Mouse (Mus musculus): Measurements from ENCODE around the gene Ocm. TPM values are rescaled to one million over a fixed set of nuclear protein-coding genes. Genes with fewer than 3 reads are reported as not detected.
"Not testable (repeated sequence)": the region's sequence is repeated elsewhere in the genome, so short reads cannot be mapped to it uniquely, and the experiment has no call there.

The Ocm gene
- polyA plus RNA-seq, 1 experiment from 2014 or later = not detected

DNA sequence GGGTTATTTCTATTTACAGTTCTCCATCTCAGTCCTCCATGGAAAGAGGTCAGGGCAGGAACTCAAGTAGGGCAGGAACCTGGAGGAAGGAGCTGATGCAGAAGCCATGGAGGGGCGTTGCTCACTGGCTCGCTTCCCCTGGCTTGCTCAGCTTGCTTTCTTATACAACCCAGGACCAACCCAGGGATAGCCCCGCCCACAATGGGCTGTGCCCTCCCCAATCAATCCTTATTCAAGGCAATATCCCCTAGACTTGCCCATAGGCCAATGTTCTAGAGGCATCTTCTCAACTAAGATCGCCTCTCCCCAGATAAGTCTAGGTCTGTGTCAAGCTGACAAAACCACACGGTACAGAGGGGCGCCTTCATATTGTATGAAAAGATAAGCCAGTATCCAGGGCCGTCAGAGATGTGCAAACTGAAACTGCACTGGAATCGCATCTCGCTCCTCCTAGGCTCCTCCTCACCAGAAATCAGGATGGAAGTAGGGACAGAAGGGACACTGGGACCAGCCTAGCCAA is 12.7 kb upstream of the Ocm start:
- H3K4me3 ChIP-seq = no peak overlapping the region
- H3K4me2 ChIP-seq (replicated peaks) = no peak overlapping the region
- no peaks in the 10 kb centered on the region for H3K4me1 ChIP-seq
- H3K36me3 ChIP-seq = no peaks in the 10 kb centered on the region
- H3K27me3 ChIP-seq = no peaks in the 10 kb centered on the region
- no peak overlapping the region for H3K27ac ChIP-seq
- WGBS = 84% methylated on average over 9 of the region's 9 CpGs
- ATAC-seq (ENCODE audit: low FRiP score, low read depth) = no peak
- peaks cover 4% of the 10 kb centered on the region; the same call in 1 of the 2 replicates for H3K9me3 ChIP-seq
- no peak overlapping the region for H3K9ac ChIP-seq

DNA sequence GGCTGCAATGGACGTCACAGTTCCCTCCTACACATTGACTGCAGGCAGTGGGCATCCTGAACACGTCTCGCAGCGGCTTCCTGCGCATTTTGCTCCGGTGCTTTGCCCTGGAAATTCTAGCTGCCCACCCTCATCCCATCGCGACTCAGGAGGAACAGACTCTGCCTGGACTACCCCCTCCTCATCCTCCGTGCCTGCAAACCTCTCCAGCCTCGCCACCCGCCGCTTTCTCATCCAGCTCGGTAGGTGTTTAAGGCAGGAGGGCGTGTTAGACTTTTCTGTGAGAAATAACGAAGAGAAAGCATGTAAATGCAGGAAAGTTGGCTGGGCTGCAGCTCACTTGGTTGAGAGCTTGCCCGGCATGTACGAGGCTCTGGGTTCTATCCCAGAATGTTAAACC is 10.5 kb upstream of the Ocm start:
- Histone ChIP-seq H3K9me3 (peaks cover 4% of the 10 kb centered on the region; the same call in 1 of the 2 replicates), H3K27me3 (no peaks in the 10 kb centered on the region), H3K9ac (no peak overlapping the region), H3K36me3 (no peaks in the 10 kb centered on the region), H3K4me2 (replicated peaks) (0 out of 2 replicates have a peak overlapping the region, but pooled peaks have one; percentile 34), H3K4me1 (no peaks in the 10 kb centered on the region), H3K27ac (no peak overlapping the region), H3K4me3 (no peak overlapping the region)
- ATAC-seq (ENCODE audit: low FRiP score, low read depth) = no peak
- WGBS = 56% methylated on average over 17 of the region's 17 CpGs

GRCm38 (mm10) chr5:144034567-144034966 is 8.1 kb upstream of the Ocm start:
- Histone ChIP-seq H3K9me3 (no peaks in the 10 kb centered on the region), H3K9ac (no peak overlapping the region), H3K36me3 (no peaks in the 10 kb centered on the region), H3K4me1 (no peaks in the 10 kb centered on the region), H3K4me3 (no peak overlapping the region), H3K4me2 (replicated peaks) (no peak overlapping the region), H3K27me3 (no peaks in the 10 kb centered on the region), H3K27ac (no peak overlapping the region)
- no peak for ATAC-seq (ENCODE audit: low FRiP score, low read depth)
- 82% methylated on average over 7 of the region's 7 CpGs for WGBS

DNA sequence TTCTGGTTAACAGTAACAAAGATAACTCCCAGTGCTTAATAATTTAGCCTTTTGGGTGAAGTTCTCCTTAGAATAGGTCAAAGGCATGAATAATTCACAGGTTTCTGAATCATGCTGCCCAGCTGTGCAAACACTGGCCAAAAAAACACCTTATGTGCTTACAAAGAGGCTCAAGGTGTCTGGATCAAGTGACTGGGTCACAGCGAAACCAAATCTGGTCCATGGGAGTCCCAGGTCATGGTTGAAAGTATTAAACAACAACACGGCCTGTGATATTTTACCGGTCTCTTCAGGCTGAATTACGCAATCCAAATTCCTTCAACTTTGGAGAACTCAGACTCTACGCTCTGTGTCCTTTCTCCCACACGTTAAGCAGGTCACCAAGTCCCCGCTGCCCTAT is 6.0 kb upstream of the Ocm start:
- 83% methylated on average over 7 of the region's 7 CpGs for WGBS
- H3K4me1 ChIP-seq = no peaks in the 10 kb centered on the region
- ATAC-seq (ENCODE audit: low FRiP score, low read depth) = no peak

GRCm38 (mm10) chr5:144015845-144016244 is 10.6 kb downstream of the Ocm start:
- Histone ChIP-seq H3K9ac (no peak overlapping the region), H3K4me2 (replicated peaks) (no peak overlapping the region), H3K36me3 (peaks cover 17% of the 10 kb centered on the region), H3K4me1 (peaks cover 4% of the 10 kb centered on the region; the same call in 1 of the 2 replicates), H3K9me3 (no peaks in the 10 kb centered on the region), H3K27ac (no peak overlapping the region), H3K27me3 (no peaks in the 10 kb centered on the region), H3K4me3 (no peak overlapping the region)
- ATAC-seq (ENCODE audit: low FRiP score, low read depth) = no peak
- WGBS = 86% methylated on average over 9 of the region's 9 CpGs

More for the DNA sequence above, 6.0 kb upstream of the Ocm start:
- Histone ChIP-seq H3K36me3 (no peaks in the 10 kb centered on the region), H3K4me2 (replicated peaks) (no peak overlapping the region), H3K4me3 (no peak overlapping the region), H3K9me3 (no peaks in the 10 kb centered on the region), H3K9ac (no peak overlapping the region), H3K27me3 (no peaks in the 10 kb centered on the region), H3K27ac (no peak overlapping the region)

DNA sequence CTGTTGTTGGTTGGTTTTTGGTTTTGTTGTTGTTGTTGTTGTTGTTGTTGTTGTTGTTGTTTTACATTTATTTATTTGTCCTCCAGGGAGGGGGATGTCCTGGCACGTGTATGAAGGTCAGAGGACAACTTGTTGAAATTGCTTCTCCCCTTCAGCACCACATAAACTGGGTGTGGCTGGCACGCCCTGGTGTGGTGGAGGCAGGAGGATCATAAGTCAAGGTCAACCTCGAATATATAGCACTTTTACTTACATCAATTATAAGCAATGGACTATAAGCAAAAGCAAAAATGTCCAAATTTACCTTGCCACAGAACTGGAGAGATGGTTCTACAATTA is 11.2 kb downstream of the Ocm start:
- H3K27ac ChIP-seq = no peak overlapping the region
- H3K36me3 ChIP-seq = peaks cover 23% of the 10 kb centered on the region
- no peaks in the 10 kb centered on the region for H3K27me3 ChIP-seq
- H3K4me2 ChIP-seq (replicated peaks) = peak overlapping the region; percentile 61
- H3K4me1 ChIP-seq = peaks cover 4% of the 10 kb centered on the region; the same call in 1 of the 2 replicates
- H3K9me3 ChIP-seq = no peaks in the 10 kb centered on the region
- H3K4me3 ChIP-seq = peak overlapping the region; percentile 94
- ATAC-seq (ENCODE audit: low FRiP score, low read depth) = no peak
- WGBS = 76% methylated on average over 3 of the region's 3 CpGs
- no peak overlapping the region for H3K9ac ChIP-seq

DNA sequence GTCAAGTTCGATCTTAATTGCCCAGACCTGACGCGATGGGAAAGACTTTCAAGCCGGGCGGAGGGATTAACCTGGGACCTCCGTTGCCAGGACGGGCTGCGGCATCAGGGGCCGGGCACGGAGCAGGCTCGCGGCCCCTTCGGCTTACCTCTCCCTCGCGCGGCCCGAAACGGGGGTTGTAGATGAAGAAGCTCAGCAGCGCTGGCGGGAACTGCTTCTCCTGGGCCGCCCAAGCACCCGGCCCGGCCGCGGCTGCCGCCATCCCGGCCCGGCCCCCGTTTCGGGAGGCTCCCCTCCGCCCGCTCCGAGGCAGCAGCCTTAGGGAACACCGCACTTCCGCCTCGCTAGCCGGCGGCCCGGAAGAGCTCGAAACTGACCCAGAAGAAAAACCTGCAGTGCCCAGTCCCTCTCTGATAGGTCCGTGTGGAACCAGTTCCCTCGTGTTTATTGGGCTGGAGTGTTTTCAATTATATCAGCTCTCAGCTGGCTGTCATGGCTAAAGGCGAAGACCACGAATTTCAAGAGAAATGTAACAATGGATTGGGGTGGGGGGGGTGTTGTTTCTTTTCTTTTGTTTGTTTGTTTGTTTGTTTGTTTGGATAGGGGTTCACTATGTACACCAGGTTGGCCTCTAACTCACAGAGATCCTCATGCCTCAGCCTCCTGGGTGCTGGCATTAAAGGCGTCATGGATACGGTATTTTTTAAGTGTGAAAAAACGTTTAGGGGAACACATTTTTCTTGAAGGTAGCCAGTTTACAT is 11.7 kb downstream of the Ocm start, which contains the start of gene Ccz1:
Gene Ccz1, minus strand, starts transcription at position 327 of the 761 bp plus-strand sequence.
- peak within 1 kb of the TSS; percentile 92 for H3K9ac ChIP-seq
- H3K9me3 ChIP-seq = no peaks in the 10 kb centered on the region
- no peaks in the 10 kb centered on the region for H3K27me3 ChIP-seq
- H3K27ac ChIP-seq = peak within 1 kb of the TSS; percentile 85
- ATAC-seq (ENCODE audit: low FRiP score, low read depth) = peak; percentile 98
- WGBS = 2% methylated on average over 47 of the region's 47 CpGs
- peaks cover 27% of the 10 kb centered on the region for H3K36me3 ChIP-seq
- H3K4me1 ChIP-seq = peaks cover 4% of the 10 kb centered on the region; the same call in 1 of the 2 replicates
- peak within 1 kb of the TSS; percentile 94 for H3K4me3 ChIP-seq
- peak within 1 kb of the TSS; percentile 61 for H3K4me2 ChIP-seq (replicated peaks)

DNA sequence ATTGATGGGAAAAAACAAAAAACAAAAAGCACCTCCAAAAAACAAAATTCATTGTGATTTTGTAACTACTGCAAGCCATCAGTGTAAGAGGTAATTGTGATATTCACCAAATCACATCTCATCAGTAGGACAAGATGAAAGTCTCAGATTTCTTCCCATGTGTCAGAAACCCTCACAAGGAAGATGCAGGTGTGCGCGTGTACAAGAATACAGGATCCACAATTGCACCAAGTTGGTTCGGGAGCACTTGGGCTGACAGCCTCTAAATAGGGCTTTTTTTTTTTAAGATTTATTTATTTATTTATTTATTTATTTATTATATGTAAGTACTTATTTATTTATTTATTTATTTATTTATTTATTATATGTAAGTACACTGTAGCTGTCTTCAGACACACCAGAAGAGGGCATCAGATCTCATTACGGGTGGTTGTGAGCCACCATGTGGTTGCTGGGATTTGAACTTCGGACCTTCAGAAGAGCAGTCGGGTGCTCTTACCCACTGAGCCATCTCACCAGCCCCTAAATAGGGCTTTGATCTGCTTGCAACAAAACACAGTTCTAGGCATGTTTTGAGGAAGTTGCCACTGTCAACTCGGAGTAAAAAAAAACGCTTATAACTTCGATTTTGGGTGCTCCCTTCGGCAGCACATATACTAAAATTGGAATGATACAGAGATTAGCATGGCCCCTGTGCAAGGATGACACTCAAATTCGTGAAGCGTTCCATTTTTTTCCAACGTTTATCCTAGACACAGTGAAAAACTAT is 12.9 kb downstream of the Ocm start:
- ATAC-seq (ENCODE audit: low FRiP score, low read depth); H3K4me1 ChIP-seq; H3K27ac ChIP-seq; H3K9me3 ChIP-seq; H3K27me3 ChIP-seq: not testable (repeated sequence)
- WGBS = 71% methylated on average over 13 of the region's 13 CpGs
- H3K36me3 ChIP-seq = peaks cover 38% of the 10 kb centered on the region
- peak overlapping the region; percentile 61 for H3K4me2 ChIP-seq (replicated peaks)
- H3K4me3 ChIP-seq = peak overlapping the region; percentile 94
- peak overlapping the region; percentile 92 for H3K9ac ChIP-seq

DNA sequence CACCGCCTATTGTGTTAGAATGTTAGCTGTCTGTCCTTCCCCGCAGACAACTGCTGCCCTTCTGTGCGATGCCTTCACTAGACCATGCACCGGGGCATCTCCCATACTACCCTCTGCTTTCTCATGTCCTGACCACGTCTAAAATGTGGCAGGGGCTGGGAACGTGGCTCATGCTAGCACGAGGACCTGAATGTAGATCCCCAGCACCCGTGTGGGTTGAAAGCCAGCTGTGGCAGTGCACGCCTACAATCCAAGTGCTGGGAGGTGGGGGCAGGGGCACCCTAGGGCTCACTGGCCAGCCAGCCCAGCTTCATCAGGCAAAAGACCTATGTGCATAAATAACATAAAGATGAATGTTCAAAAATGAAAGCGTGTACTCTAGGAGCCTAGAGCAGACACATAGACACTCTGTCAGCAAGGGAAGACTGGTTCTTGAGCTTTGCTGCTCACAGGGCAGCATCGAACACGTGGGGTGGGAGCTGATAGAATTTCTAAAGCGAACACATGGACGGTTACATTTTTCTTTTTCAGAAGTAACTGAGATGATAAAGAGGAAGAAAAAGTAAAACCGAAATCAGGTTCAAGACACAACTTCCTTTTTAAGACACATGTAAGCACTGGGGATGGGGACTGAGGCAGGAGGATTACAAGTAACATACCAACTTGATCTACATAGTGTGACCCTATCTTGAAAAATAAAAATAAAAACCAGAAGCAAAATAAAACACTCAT is 23.8 kb downstream of the Ocm start:
- Histone ChIP-seq H3K36me3 (peaks cover 96% of the 10 kb centered on the region), H3K27ac (no peak overlapping the region), H3K4me3 (no peak overlapping the region), H3K4me2 (replicated peaks) (no peak overlapping the region), H3K9ac (no peak overlapping the region), H3K9me3 (peaks cover 6% of the 10 kb centered on the region; the same call in 1 of the 2 replicates), H3K27me3 (no peaks in the 10 kb centered on the region), H3K4me1 (no peaks in the 10 kb centered on the region)
- WGBS = 95% methylated on average over 15 of the region's 15 CpGs
- ATAC-seq (ENCODE audit: low FRiP score, low read depth) = no peak

DNA sequence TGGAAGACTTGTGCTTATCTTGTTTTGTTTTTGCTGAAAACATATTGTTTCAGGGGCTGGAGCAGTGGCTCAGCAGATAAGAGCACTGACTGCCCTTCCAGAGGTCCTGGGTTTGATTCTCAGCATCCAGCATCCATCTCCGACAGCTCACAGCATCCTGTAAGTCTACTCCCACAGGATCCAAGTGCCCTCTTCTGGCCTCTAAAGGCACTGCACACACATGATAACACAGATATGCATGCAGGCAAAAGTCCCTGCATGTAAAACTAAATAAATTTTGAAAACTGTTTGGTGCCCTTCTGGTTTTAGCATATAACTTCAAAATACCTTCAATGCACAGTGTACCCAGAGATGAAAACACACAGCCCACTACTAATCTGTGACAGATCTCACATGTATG is 27.1 kb downstream of the Ocm start:
- peaks cover 6% of the 10 kb centered on the region; the same call in 1 of the 2 replicates for H3K9me3 ChIP-seq
- H3K36me3 ChIP-seq = peaks cover 99% of the 10 kb centered on the region
- 86% methylated on average over 1 of the region's 1 CpGs for WGBS

GRCm38 (mm10) chr5:143994632-143995365 is 31.7 kb downstream of the Ocm start:
- no peak overlapping the region for H3K4me3 ChIP-seq
- no peaks in the 10 kb centered on the region for H3K4me1 ChIP-seq
- no peak overlapping the region for H3K9ac ChIP-seq
- H3K27me3 ChIP-seq = no peaks in the 10 kb centered on the region
- H3K9me3 ChIP-seq = peaks cover 3% of the 10 kb centered on the region; the same call in 1 of the 2 replicates
- no peak overlapping the region for H3K4me2 ChIP-seq (replicated peaks)
- peaks cover 99% of the 10 kb centered on the region for H3K36me3 ChIP-seq
- WGBS = 69% methylated on average over 11 of the region's 11 CpGs
- no peak for ATAC-seq (ENCODE audit: low FRiP score, low read depth)
- no peak overlapping the region for H3K27ac ChIP-seq

More for the DNA sequence above, 27.1 kb downstream of the Ocm start:
- no peak overlapping the region for H3K4me2 ChIP-seq (replicated peaks)
- H3K27me3 ChIP-seq = no peaks in the 10 kb centered on the region
- ATAC-seq (ENCODE audit: low FRiP score, low read depth) = no peak
- H3K9ac ChIP-seq = no peak overlapping the region
- no peaks in the 10 kb centered on the region for H3K4me1 ChIP-seq
- H3K4me3 ChIP-seq = no peak overlapping the region
- H3K27ac ChIP-seq = no peak overlapping the region

Data from limb, embryonic 13.5 days (tissue).